Mouse (Mus musculus): Measurements from ENCODE around the gene Rap1a. TPM values are rescaled to one million over a fixed set of nuclear protein-coding genes. Genes with fewer than 3 reads are reported as not detected.

Rap1a gene
- polyA plus RNA-seq, 1 experiment from 2014 or later, result 67.8 TPM

- Histone ChIP-seq H3K27ac (no peak overlapping the region), H3K36me3 (replicated peaks; ENCODE audit: control insufficient read depth, insufficient read depth) (no peaks in the 10 kb centered on the region), H3K9me3 (ENCODE audit: control insufficient read depth, low read length) (no peaks in the 10 kb centered on the region), H3K4me2 (replicated peaks) (no peak overlapping the region), H3K9ac (no peak overlapping the region), H3K27me3 (ENCODE audit: control insufficient read depth, insufficient read depth, low read length) (peaks cover 4% of the 10 kb centered on the region; the same call in 1 of the 2 replicates), H3K4me3 (replicated peaks; ENCODE audit: low read length) (no peak overlapping the region), H3K4me1 (replicated peaks; ENCODE audit: control insufficient read depth, insufficient read depth, low read length) (peaks cover 23% of the 10 kb centered on the region)
- ATAC-seq (ENCODE audit: low FRiP score) (no peak), DNase-seq (ENCODE audit: low spot score) (no peak)
- WGBS, result 87% methylated on average over 1 of the region's 1 CpGs
Measured at GRCm38 (mm10) chr3:105698311-105698710, 102.8 kb downstream of the Rap1a start.

DNA sequence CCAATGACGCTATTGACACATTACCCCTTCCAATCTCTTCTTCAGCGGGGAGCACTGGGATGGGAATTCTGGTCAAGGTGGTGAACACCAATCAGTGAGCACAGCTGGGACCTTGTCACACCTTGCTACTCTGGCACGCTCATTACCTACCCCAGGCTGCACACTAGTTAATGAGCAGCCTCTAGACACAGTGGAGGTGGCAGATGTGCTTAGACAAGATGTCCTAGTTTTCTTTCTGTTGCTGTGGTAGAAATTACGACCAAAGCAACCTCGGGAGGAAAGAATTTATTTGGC lies 104.0 kb downstream of the Rap1a start:
- H3K27me3 ChIP-seq (ENCODE audit: control insufficient read depth, insufficient read depth, low read length), result no peaks in the 10 kb centered on the region
- no peak overlapping the region for H3K4me3 ChIP-seq (replicated peaks; ENCODE audit: low read length)
- DNase-seq (ENCODE audit: low spot score), result no peak
- 0 out of 2 replicates have a peak, but pooled peaks have one; percentile 18 for ATAC-seq (ENCODE audit: low FRiP score)
- H3K9ac ChIP-seq, result no peak overlapping the region
- H3K4me1 ChIP-seq (replicated peaks; ENCODE audit: control insufficient read depth, insufficient read depth, low read length), result peaks cover 23% of the 10 kb centered on the region
- no peaks in the 10 kb centered on the region for H3K9me3 ChIP-seq (ENCODE audit: control insufficient read depth, low read length)
- H3K27ac ChIP-seq, result no peak overlapping the region
- H3K36me3 ChIP-seq (replicated peaks; ENCODE audit: control insufficient read depth, insufficient read depth), result no peaks in the 10 kb centered on the region
- 60% methylated on average over 5 of the region's 5 CpGs for WGBS
- H3K4me2 ChIP-seq (replicated peaks), result no peak overlapping the region

GRCm38 (mm10) chr3:105696387-105697147 lies 104.6 kb downstream of the Rap1a start:
- DNase-seq (ENCODE audit: low spot score), result no peak
- peak overlapping the region; percentile 19 for H3K4me2 ChIP-seq (replicated peaks)
- H3K4me3 ChIP-seq (replicated peaks; ENCODE audit: low read length), result no peak overlapping the region
- no peaks in the 10 kb centered on the region for H3K36me3 ChIP-seq (replicated peaks; ENCODE audit: control insufficient read depth, insufficient read depth)
- 0 out of 2 replicates have a peak, but pooled peaks have one; percentile 28 for ATAC-seq (ENCODE audit: low FRiP score)
- no peaks in the 10 kb centered on the region for H3K9me3 ChIP-seq (ENCODE audit: control insufficient read depth, low read length)
- 53% methylated on average over 17 of the region's 17 CpGs for WGBS
- H3K27me3 ChIP-seq (ENCODE audit: control insufficient read depth, insufficient read depth, low read length), result no peaks in the 10 kb centered on the region
- peaks cover 23% of the 10 kb centered on the region for H3K4me1 ChIP-seq (replicated peaks; ENCODE audit: control insufficient read depth, insufficient read depth, low read length)
- H3K27ac ChIP-seq, result peak overlapping the region; percentile 6; the same call in 1 of the 2 replicates
- no peak overlapping the region for H3K9ac ChIP-seq

DNA sequence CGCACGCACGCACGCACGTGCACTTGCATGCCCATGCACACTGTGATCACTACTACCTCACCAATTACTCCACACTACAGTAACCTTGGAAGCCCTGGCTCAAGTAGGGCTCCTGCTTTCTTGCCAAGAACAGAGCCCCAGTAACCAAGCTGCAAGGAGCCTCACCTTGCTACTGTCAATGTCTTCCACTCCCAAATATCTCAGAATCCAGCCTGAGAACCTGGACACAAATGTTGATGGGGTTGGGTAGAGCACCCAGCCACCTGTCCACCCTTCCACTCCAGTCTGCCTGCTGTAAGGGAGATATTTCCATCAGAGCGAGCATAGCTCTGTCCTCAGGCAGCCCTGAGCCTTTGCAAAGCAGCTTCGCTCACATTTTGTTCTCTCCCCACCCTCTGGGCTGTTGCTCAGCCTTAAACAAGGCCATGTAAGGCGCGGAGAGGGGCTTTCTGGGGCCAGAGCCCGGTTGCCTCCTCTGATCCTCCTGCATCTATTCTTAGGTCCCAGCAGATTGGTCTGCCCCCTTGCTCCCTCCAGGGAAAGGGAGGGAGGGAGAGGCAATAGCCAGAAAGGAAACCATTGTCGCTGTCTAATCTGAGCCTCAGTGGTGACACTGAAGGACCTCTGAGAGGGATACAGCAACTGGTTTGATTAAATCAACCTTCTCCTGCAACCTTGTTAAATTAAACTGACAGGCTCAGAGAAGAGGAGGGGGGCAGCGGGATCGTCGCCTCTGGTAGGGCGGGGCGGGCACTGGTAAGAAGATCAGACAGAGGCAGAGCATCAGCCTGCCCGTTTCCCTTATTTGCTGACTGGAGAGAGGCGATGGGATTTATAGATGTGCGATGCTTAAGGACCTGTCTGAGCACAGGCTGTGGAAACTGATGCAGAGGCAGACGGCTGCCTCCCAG lies 105.4 kb downstream of the Rap1a start:
- ATAC-seq (ENCODE audit: low FRiP score) (peak; percentile 47), DNase-seq (ENCODE audit: low spot score) (no peak)
- Histone ChIP-seq H3K27me3 (ENCODE audit: control insufficient read depth, insufficient read depth, low read length) (no peaks in the 10 kb centered on the region), H3K36me3 (replicated peaks; ENCODE audit: control insufficient read depth, insufficient read depth) (no peaks in the 10 kb centered on the region), H3K9ac (no peak overlapping the region), H3K4me1 (replicated peaks; ENCODE audit: control insufficient read depth, insufficient read depth, low read length) (peaks cover 23% of the 10 kb centered on the region), H3K4me2 (replicated peaks) (peak overlapping the region; percentile 19), H3K4me3 (replicated peaks; ENCODE audit: low read length) (no peak overlapping the region), H3K9me3 (ENCODE audit: control insufficient read depth, low read length) (no peaks in the 10 kb centered on the region), H3K27ac (peak overlapping the region; percentile 44; the same call in 1 of the 2 replicates)
- WGBS, result 26% methylated on average over 20 of the region's 20 CpGs

- Histone ChIP-seq H3K27ac (no peak overlapping the region), H3K27me3 (ENCODE audit: control insufficient read depth, insufficient read depth, low read length) (no peaks in the 10 kb centered on the region), H3K9me3 (ENCODE audit: control insufficient read depth, low read length) (no peaks in the 10 kb centered on the region), H3K4me1 (replicated peaks; ENCODE audit: control insufficient read depth, insufficient read depth, low read length) (peaks cover 23% of the 10 kb centered on the region), H3K9ac (no peak overlapping the region), H3K4me2 (replicated peaks) (no peak overlapping the region), H3K36me3 (replicated peaks; ENCODE audit: control insufficient read depth, insufficient read depth) (no peaks in the 10 kb centered on the region), H3K4me3 (replicated peaks; ENCODE audit: low read length) (no peak overlapping the region)
- ATAC-seq (ENCODE audit: low FRiP score), result no peak
- WGBS, result 77% methylated on average over 14 of the region's 14 CpGs
- DNase-seq (ENCODE audit: low spot score), result no peak
Measured at GRCm38 (mm10) chr3:105693327-105694080, 107.6 kb downstream of the Rap1a start.

GRCm38 (mm10) chr3:105688536-105688935 lies 112.6 kb downstream of the Rap1a start:
- DNase-seq (ENCODE audit: low spot score) (no peak), ATAC-seq (ENCODE audit: low FRiP score) (no peak)
- H3K9me3 ChIP-seq (ENCODE audit: control insufficient read depth, low read length), result no peaks in the 10 kb centered on the region
- H3K4me3 ChIP-seq (replicated peaks; ENCODE audit: low read length), result no peak overlapping the region
- H3K27me3 ChIP-seq (ENCODE audit: control insufficient read depth, insufficient read depth, low read length), result no peaks in the 10 kb centered on the region
- H3K4me1 ChIP-seq (replicated peaks; ENCODE audit: control insufficient read depth, insufficient read depth, low read length), result peaks cover 8% of the 10 kb centered on the region; the same call in 1 of the 2 replicates
- WGBS, result 94% methylated on average over 2 of the region's 2 CpGs
- H3K36me3 ChIP-seq (replicated peaks; ENCODE audit: control insufficient read depth, insufficient read depth), result peaks cover 10% of the 10 kb centered on the region; the same call in 1 of the 2 replicates
- H3K9ac ChIP-seq, result no peak overlapping the region
- H3K27ac ChIP-seq, result no peak overlapping the region
- no peak overlapping the region for H3K4me2 ChIP-seq (replicated peaks)

DNA sequence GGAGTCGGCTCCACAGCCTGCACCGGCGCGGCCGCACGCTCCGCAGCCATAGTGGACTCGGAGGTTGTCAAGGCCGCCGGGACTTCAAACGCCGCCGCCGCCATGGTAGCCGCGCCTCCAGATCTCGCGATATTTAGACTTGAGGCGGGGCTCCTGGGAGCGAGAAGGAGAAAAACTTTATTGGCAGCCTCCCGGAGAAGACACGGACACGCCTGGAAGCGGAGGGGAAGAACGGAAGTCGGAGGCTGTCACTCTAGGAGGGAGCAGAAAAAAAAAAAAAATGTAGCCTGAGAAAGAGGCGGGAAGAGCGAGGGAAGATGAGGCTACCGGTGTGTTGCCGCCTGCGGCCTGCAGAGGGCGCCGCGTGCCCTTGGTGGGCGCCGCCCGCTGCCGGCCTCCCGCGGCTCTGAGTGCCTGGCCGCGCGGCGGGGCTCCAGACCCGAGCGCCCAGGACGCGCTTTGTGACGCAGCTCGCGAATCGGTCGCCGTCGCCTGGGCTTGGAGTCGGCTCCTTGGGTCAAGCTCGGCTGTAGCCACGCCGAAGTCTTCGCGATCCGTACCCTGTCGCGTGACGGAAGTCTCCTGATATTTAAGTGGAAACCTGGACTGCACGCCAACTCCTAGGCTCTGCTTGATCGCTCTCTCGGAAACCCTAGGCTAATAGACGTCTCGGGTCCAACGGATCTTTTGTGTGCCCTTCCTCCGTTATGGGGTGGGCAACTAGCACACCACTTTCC lies 113.6 kb downstream of the Rap1a start, which contains the start of gene Ddx20:
Gene Ddx20 (minus strand): TSS at position 251 of the 737 bp plus-strand sequence.
- Histone ChIP-seq H3K4me3 (replicated peaks; ENCODE audit: low read length) (peak within 1 kb of the TSS; percentile 89), H3K4me2 (replicated peaks) (peak within 1 kb of the TSS; percentile 67), H3K27ac (peak within 1 kb of the TSS; percentile 76), H3K9me3 (ENCODE audit: control insufficient read depth, low read length) (no peaks in the 10 kb centered on the region), H3K27me3 (ENCODE audit: control insufficient read depth, insufficient read depth, low read length) (no peaks in the 10 kb centered on the region), H3K4me1 (replicated peaks; ENCODE audit: control insufficient read depth, insufficient read depth, low read length) (peaks cover 8% of the 10 kb centered on the region; the same call in 1 of the 2 replicates), H3K9ac (peak within 1 kb of the TSS; percentile 89), H3K36me3 (replicated peaks; ENCODE audit: control insufficient read depth, insufficient read depth) (peaks cover 20% of the 10 kb centered on the region)
- under 1% methylated on average over 72 of the region's 72 CpGs for WGBS
- peak; percentile 97 for ATAC-seq (ENCODE audit: low FRiP score)
- DNase-seq (ENCODE audit: low spot score), result peak; percentile 98

- no peaks in the 10 kb centered on the region for H3K27me3 ChIP-seq (ENCODE audit: control insufficient read depth, insufficient read depth, low read length)
- DNase-seq (ENCODE audit: low spot score) (no peak), ATAC-seq (ENCODE audit: low FRiP score) (no peak; the same call in 1 of the 2 replicates)
- peak overlapping the region; percentile 89 for H3K9ac ChIP-seq
- H3K36me3 ChIP-seq (replicated peaks; ENCODE audit: control insufficient read depth, insufficient read depth), result peaks cover 27% of the 10 kb centered on the region
- H3K4me1 ChIP-seq (replicated peaks; ENCODE audit: control insufficient read depth, insufficient read depth, low read length), result peaks cover 8% of the 10 kb centered on the region; the same call in 1 of the 2 replicates
- H3K4me2 ChIP-seq (replicated peaks), result peak overlapping the region; percentile 67
- peak overlapping the region; percentile 76 for H3K27ac ChIP-seq
- H3K9me3 ChIP-seq (ENCODE audit: control insufficient read depth, low read length), result no peaks in the 10 kb centered on the region
- peak overlapping the region; percentile 89 for H3K4me3 ChIP-seq (replicated peaks; ENCODE audit: low read length)
- WGBS, result 10% methylated on average over 57 of the region's 60 CpGs
Measured at GRCm38 (mm10) chr3:105686394-105687323, 114.5 kb downstream of the Rap1a start.
